Mouse (Mus musculus) lung, adult 2 months (tissue): ENCODE data around the gene Kalrn.

ENCODE experiments used
- CTCF ChIP-seq: fragments of 200-500 bp; IDR thresholded peaks from 2 replicates; pipeline ENCODE4 v1.5.1; 2011; ENCODE audit warnings: mild to moderate bottlenecking, low read length, control low read depth; ENCODE audit not compliant: insufficient read depth
- POLR2A ChIP-seq: fragments of 200-500 bp; IDR thresholded peaks from 2 replicates; pipeline ENCODE4 v1.6.1; 2011; ENCODE audit warnings: low read depth, mild to moderate bottlenecking, control low read depth, low read length, borderline replicate concordance; ENCODE audit errors: extremely low read depth

- TF ChIP-seq CTCF (no peak), POLR2A (no peak)
These were observed 117.0 kb downstream of the Kalrn start for GRCm38 (mm10) chr16:34456314-34456713.
